Mouse (Mus musculus): ENCODE data around the gene Slc47a1.

Gene Slc47a1

DNA sequence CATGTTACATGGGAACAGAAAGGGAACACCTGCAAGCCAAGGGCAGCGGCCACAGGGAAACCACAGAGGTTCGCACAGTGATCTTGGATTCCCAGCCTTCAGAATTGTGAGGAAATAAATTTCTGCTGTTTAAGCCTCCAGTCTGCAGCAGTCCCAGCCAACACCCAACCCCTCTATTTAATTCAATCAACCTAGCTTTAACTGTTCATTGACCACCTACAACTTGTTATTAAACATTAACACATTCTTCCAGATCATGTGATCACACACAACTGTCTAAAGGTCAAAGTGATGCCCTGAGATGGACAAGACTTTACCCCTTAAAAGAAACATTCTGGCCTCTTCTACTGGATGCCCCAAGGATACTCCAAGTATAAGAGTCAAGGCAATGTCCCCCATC, 9.5 kb downstream of the Slc47a1 start:
- DNase-seq: no peak

- no peak for DNase-seq
These were observed 11.4 kb downstream of the Slc47a1 start for GRCm38 (mm10) chr11:61366517-61367273.

DNA sequence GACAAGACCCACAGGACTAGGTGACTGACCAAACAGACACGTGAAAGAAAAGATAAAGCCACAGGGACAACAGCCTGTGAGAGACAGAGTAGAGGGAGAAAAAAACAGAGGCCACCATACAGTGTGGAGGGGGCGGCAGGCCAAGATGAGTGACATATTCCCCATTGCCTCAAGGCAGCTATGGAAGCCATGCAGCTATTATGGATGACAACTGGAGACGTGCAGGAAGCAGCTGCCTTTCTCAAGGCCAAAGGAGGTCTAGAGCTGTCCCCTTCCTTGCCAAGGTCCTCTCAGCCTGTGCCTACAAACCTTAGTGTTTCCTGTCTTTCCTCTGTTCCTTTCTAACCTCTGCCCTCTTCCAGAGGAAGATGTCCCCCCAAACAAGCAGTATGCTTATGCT, 12.2 kb downstream of the Slc47a1 start:
- DNase-seq: no peak

DNA sequence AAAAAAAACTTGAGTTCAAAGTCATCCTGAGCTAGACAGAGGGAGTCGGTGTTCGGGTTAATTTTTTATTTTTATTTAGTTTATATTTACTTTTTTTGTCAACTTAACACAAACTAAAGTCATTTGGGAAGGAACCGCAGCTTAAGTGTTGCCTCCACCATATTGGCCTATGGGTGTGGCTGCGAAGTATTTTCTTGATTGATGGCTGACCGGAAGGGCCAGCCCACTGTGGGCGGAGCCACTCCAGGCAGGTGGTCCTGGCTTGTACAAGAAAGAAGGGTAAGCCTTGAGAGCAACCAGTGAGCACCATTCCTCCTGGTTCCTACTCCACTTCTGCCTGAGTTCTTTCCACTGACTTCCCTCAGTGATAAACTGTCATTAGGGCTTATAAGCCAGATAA, 14.0 kb downstream of the Slc47a1 start:
- no peak for DNase-seq

- no peak for DNase-seq
These were observed 16.5 kb downstream of the Slc47a1 start for GRCm38 (mm10) chr11:61361515-61362190.

DNA sequence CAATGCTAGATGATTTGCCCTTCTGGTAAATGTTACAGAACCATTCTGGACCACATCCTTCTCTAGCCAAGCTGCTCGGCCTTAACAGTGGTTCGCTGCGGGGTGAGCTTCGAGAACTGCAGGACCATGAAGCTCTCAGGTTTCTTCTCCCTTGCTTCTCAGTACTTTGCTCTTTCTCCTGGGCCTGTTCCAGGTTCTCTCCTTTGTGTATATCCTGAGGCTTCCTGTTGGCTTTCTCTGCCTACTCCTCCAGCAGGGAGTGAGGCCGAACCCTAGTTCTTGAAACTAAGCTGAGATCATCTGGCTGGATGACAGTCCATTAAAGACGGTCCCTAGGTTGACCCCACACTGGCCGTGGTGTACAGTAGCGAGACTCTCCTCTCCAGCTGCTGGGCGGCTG, 21.5 kb downstream of the Slc47a1 start:
- DNase-seq: no peak

DNA sequence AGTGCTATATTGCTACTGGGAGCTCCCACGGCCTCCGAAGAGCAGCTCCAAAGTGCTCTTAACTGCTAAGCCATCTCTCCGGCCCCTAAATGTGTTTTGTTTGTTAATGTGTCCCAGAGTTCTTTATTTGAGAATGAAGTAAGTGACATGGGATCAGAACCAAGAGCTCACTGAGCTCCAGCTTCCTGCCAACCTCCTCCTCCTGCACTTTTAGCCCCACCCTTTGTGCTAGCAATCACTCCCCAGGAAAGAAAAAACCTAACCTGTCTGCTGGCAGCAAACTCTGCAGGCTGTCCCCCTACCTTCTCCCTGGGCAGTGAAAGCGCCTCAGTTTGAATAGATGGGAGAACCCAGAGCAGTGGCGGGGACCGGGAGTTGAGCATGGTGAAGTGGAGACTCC, 22.0 kb downstream of the Slc47a1 start:
- DNase-seq: no peak

GRCm38 (mm10) chr11:61355351-61355750, 22.8 kb downstream of the Slc47a1 start:
- DNase-seq: no peak

DNA sequence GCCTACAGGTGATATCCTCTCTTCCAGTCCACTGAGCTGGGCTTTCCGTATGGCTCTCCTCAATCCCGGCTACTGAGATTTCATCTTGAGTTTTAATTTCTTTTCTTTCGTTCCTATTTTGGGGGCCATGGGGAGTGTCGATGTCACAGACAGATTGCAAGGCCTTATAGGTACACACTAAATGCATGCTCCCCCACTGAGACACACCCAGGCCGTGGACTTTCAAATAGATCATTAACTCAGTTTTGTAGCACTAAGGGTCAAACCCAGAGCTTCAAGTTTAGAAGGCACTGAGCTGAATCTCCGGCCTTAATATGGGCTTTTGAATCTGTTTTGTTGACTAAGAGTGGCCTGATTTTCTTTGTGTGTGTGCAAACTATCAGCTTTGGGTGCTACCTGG, 23.8 kb downstream of the Slc47a1 start:
- DNase-seq: no peak

DNA sequence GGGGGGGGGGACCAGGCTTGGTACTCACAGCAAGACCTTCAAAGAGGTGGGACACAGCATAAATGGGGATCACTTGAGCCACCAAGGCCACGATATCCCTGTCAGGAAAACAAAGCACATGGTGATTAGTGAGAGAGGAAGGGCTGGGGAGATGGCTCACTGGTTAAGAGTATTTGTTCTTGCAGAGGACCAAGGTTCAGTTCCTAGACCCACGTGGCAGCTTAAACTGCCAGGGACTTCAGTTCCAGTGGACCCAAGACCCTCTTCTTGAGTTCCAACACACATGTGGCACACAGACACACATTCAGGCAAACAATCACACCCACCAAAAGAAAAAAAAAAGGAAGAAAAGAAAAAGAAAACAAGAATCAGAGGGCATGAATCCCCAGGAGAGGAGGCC, 25.1 kb downstream of the Slc47a1 start:
- DNase-seq: no peak

DNA sequence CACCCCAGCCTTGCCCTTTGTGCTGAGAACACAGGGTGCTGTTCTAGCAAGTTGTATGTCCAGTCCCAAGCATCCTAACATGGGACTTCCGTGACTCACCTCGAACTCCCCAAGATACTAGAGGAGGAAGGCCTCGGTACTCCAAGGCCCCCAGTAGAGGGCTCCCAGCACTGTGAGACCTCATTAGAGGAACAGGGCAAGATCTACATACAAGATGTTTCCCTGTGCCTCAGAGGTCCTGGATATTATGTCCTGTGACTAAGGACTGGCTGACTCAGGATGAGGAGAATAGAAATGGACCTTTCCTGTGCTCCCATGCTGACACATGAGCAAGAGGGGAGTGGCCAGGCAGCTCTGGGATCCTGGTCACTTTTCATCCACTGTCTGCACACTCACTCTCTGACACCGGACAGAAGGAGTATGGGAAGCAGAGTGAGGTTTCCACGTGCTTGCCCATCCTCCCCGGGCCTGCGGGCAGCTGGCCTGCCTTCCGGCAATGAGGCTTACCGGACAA, 25.9 kb downstream of the Slc47a1 start:
- DNase-seq: no peak

GRCm38 (mm10) chr11:61349337-61349736, 28.8 kb downstream of the Slc47a1 start:
- DNase-seq: peak; percentile 84

GRCm38 (mm10) chr11:61346133-61346532, 32.0 kb downstream of the Slc47a1 start:
- no peak for DNase-seq

GRCm38 (mm10) chr11:61342505-61343420, 35.4 kb downstream of the Slc47a1 start, which contains the start of gene Slc47a2:
Gene Slc47a2, minus strand, starts transcription at chr11:61342860.
- peak; percentile 45 for DNase-seq

GRCm38 (mm10) chr11:61341971-61342370, 36.2 kb downstream of the Slc47a1 start:
- no peak for DNase-seq

DNA sequence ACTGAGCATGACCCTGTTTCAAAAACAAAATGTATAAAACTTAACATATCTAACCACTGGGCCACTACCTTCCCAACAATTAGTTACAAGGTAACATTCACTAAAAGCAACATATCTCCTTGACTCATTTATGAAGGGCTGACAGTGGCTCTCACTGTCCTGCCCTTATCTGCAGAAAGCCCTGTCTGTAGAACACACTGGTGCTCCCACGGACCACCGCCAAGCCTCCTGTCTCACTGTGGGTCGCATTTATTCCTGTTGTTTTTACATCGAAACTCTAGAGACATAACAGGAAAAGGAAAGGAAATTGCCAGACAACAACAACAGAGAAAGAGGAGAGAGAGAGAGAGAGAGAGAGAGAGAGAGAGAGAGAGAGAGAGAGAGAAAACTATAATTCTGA, 36.9 kb downstream of the Slc47a1 start:
- DNase-seq: no peak

GRCm38 (mm10) chr11:61340374-61340773, 37.8 kb downstream of the Slc47a1 start:
- DNase-seq: no peak

GRCm38 (mm10) chr11:61337586-61337985, 40.6 kb downstream of the Slc47a1 start:
- DNase-seq: no peak

GRCm38 (mm10) chr11:61320904-61321687, 57.0 kb downstream of the Slc47a1 start:
- DNase-seq: no peak

DNA sequence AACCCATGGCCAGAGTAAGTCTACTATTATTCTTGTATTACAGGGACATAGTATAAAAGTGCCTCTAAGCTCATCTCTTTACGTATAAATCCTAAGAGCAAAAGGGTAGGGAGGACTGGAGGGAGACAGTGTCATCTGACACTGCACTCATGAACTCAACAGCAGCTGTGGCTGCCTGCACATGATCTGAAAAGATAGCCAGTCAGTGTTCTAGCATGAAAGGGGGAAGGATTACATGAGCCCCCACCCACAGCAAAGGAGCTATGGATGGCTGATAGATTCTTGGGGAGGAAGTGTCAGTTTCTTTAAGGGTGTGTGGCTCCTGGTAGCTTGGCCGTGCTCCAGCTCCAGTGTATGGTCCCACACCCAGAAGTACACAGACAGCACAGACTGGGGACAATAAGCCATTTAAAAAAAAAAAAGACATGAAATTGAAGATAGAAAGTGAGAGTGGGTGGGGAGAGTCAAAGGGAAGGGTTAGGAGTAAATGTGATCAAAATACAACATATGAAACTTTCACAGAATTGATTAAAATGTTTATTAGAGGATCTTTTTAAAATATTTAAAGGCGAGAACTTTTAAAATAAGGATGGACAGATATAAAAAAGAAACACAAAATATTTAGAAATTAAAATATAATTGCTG, 58.1 kb downstream of the Slc47a1 start:
- no peak for DNase-seq

- DNase-seq: no peak
These were observed 58.8 kb downstream of the Slc47a1 start for GRCm38 (mm10) chr11:61319233-61319922.
